24 mouse cellular contexts compared by ENCODE assay signal in genomic region chr17:78449635-78450197, GRCm38 (mm10). TPM values are rescaled to one million over a fixed set of nuclear protein-coding genes. Genes with fewer than 3 reads are reported as not detected.
DNase-seq lines count a peak whose midpoint lies in the region; ATAC-seq and TF ChIP-seq lines count a peak whose summit lies in the region.
"Had no signal": no experiment of that assay in that cellular context is flagged by ENCODE, and none has a peak within 500 bp of the region (broad histone marks: within the 10 kb centered on the region; RNA-seq: fewer than 3 reads in every experiment).

No protein-coding gene starts in this region.

- H3K27ac ChIP-seq in lung, postnatal 0 days (ENCODE audit: low read length): no peak overlapping the region
- no peak overlapping the region for H3K27ac ChIP-seq in embryonic facial prominence, embryonic 14.5 days (replicated peaks; ENCODE audit: low read depth, low read length)
- no peak overlapping the region for H3K27ac ChIP-seq in layer of hippocampus, adult 2 months
- no peak overlapping the region for H3K27ac ChIP-seq in hindbrain, embryonic 12.5 days
- H3K27ac ChIP-seq: heart, embryonic 10.5 days; hindbrain, embryonic 15.5 days; liver, embryonic 13.5 days; lung, embryonic 15.5 days; midbrain, embryonic 12.5 days had no signal

- peak; percentile 55 for DNase-seq in heart, adult 11 months
- no peak for DNase-seq in heart, adult 9 months (ENCODE audit: low spot score in 2 of 2)
- DNase-seq in lung, postnatal 36 days: peak; percentile 23
- no peak for DNase-seq in lung, postnatal 0 days (ENCODE audit: low spot score)
- DNase-seq in embryo, embryonic 10 days (ENCODE audit: low spot score): peak; percentile 22
- peak; percentile 46 for DNase-seq in embryonic facial prominence, embryonic 14.5 days (ENCODE audit: low spot score)
- no peak for DNase-seq in layer of hippocampus, adult 2 months (ENCODE audit: low spot score in 2 of 2)
- DNase-seq: adrenal gland, postnatal 10 days; cerebellum, adult 18-20 months; cerebellum, postnatal 14 days; forebrain, postnatal 0 days; heart, postnatal 4 days; liver, embryonic 13.5 days; retina, postnatal 1 day; thymus, postnatal 25 days had no signal

- no peaks in the 10 kb centered on the region for H3K27me3 ChIP-seq in lung, postnatal 0 days (replicated peaks; ENCODE audit: insufficient read depth, low read length)
- no peaks in the 10 kb centered on the region for H3K27me3 ChIP-seq in embryonic facial prominence, embryonic 14.5 days (replicated peaks; ENCODE audit: control insufficient read depth, insufficient read depth, low read length)
- no peaks in the 10 kb centered on the region for H3K27me3 ChIP-seq in hindbrain, embryonic 12.5 days
- H3K27me3 ChIP-seq: hindbrain, embryonic 15.5 days; liver, embryonic 13.5 days; lung, embryonic 15.5 days; midbrain, embryonic 12.5 days had no signal

- no peak overlapping the region for H3K4me3 ChIP-seq in lung, postnatal 0 days (ENCODE audit: low read depth, low read length)
- no peak overlapping the region for H3K4me3 ChIP-seq in embryonic facial prominence, embryonic 14.5 days (ENCODE audit: low read depth, low read length)
- no peak overlapping the region for H3K4me3 ChIP-seq in layer of hippocampus, adult 2 months
- H3K4me3 ChIP-seq in hindbrain, embryonic 12.5 days: no peak overlapping the region
- H3K4me3 ChIP-seq: heart, embryonic 10.5 days; hindbrain, embryonic 15.5 days; liver, embryonic 13.5 days; lung, embryonic 15.5 days; midbrain, embryonic 12.5 days had no signal

- no peak for TF ChIP-seq EP300 in lung, postnatal 0 days (IDR thresholded peaks at IDR 0.05)

- 48% methylated on average over 13 of the region's 13 CpGs for WGBS in lung, postnatal 0 days
- WGBS in embryonic facial prominence, embryonic 14.5 days: 37% methylated on average over 13 of the region's 13 CpGs
- whole genome bisulfite sequencing in hindbrain, embryonic 12.5 days: 59% methylated on average over 13 of the region's 13 CpGs

- no peak overlapping the region for H3K4me2 ChIP-seq in lung, postnatal 0 days (replicated peaks; ENCODE audit: low read depth, low read length)
- no peak overlapping the region for H3K4me2 ChIP-seq in embryonic facial prominence, embryonic 14.5 days (ENCODE audit: low read depth, low read length)
- H3K4me2 ChIP-seq in hindbrain, embryonic 12.5 days (replicated peaks): no peak overlapping the region
- H3K4me2 ChIP-seq: hindbrain, embryonic 15.5 days; liver, embryonic 13.5 days; lung, embryonic 15.5 days; midbrain, embryonic 12.5 days had no signal

- no peaks in the 10 kb centered on the region for H3K36me3 ChIP-seq in lung, postnatal 0 days (ENCODE audit: insufficient read depth, low read length)
- H3K36me3 ChIP-seq in embryonic facial prominence, embryonic 14.5 days (ENCODE audit: control insufficient read depth, insufficient read depth, low read length): no peaks in the 10 kb centered on the region
- H3K36me3 ChIP-seq in hindbrain, embryonic 12.5 days: no peaks in the 10 kb centered on the region
- H3K36me3 ChIP-seq: heart, embryonic 10.5 days; hindbrain, embryonic 15.5 days; liver, embryonic 13.5 days; lung, embryonic 15.5 days; midbrain, embryonic 12.5 days had no signal

- no peak for ATAC-seq in lung, postnatal 0 days
- peak; percentile 75; the same call in 1 of the 2 replicates for ATAC-seq in embryonic facial prominence, embryonic 14.5 days (ENCODE audit: low read depth)
- no peak for ATAC-seq in hindbrain, embryonic 12.5 days (ENCODE audit: low FRiP score)
- ATAC-seq: activated CD4-positive, CD25-positive, alpha-beta regulatory T cell, adult 4 months; forebrain, postnatal 0 days; intestine, embryonic 16.5 days had no signal

- no peak for TF ChIP-seq CTCF in lung, postnatal 0 days (IDR thresholded peaks at IDR 0.05)
- no peak for TF ChIP-seq CTCF in layer of hippocampus, adult 2 months (conservative IDR thresholded peaks at IDR 0.05)

- no peaks in the 10 kb centered on the region for H3K4me1 ChIP-seq in lung, postnatal 0 days (ENCODE audit: insufficient read depth, low read depth, low read length)
- no peaks in the 10 kb centered on the region for H3K4me1 ChIP-seq in embryonic facial prominence, embryonic 14.5 days (ENCODE audit: control insufficient read depth, insufficient read depth, low read length)
- no peaks in the 10 kb centered on the region for H3K4me1 ChIP-seq in hindbrain, embryonic 12.5 days
- H3K4me1 ChIP-seq: hindbrain, embryonic 15.5 days; liver, embryonic 13.5 days; lung, embryonic 15.5 days; midbrain, embryonic 12.5 days had no signal

- H3K9ac ChIP-seq in lung, postnatal 0 days (replicated peaks; ENCODE audit: low read depth): no peak overlapping the region
- no peak overlapping the region for H3K9ac ChIP-seq in embryonic facial prominence, embryonic 14.5 days (ENCODE audit: low read depth, low read length)
- H3K9ac ChIP-seq in hindbrain, embryonic 12.5 days: no peak overlapping the region
- H3K9ac ChIP-seq: forebrain, postnatal 0 days; hindbrain, embryonic 15.5 days; liver, embryonic 13.5 days; lung, embryonic 15.5 days; midbrain, embryonic 12.5 days had no signal

- no peaks in the 10 kb centered on the region for H3K9me3 ChIP-seq in lung, postnatal 0 days (ENCODE audit: low read length)
- no peaks in the 10 kb centered on the region for H3K9me3 ChIP-seq in embryonic facial prominence, embryonic 14.5 days (ENCODE audit: control insufficient read depth, low read length)
- no peaks in the 10 kb centered on the region for H3K9me3 ChIP-seq in hindbrain, embryonic 12.5 days (replicated peaks)
- H3K9me3 ChIP-seq: heart, embryonic 10.5 days; hindbrain, embryonic 15.5 days; liver, embryonic 13.5 days; lung, embryonic 15.5 days; midbrain, embryonic 12.5 days had no signal

RNA-seq across cellular contexts. Expression of gene Fez2, which starts 31.8 kb away (rescaled TPM):
- 39.2 and 39.6 TPM in 2 replicates for polyA plus RNA-seq in lung, postnatal 0 days (2015; fragmentation: Nextera tagmentation; extraction: Ambion mirVana)
- polyA plus RNA-seq in embryonic facial prominence, embryonic 14.5 days (2014; fragmentation: Nextera tagmentation; extraction: Ambion mirVana): 43.2 and 54.0 TPM in 2 replicates
- 10 to 100 TPM; 30.9 to 32.1 TPM for total RNA-seq in layer of hippocampus, adult 2 months (2021)
- polyA plus RNA-seq in hindbrain, embryonic 12.5 days (2016; fragmentation: Nextera tagmentation; extraction: Ambion mirVana): 44.8 and 48.9 TPM in 2 replicates

RNA-seq across cellular contexts. Expression of gene Vit, which starts 58.1 kb away (rescaled TPM):
- 0.69 TPM in 2 replicates for polyA plus RNA-seq in lung, postnatal 0 days (2015; fragmentation: Nextera tagmentation; extraction: Ambion mirVana)
- 0.81 and 1.7 TPM in 2 replicates for polyA plus RNA-seq in embryonic facial prominence, embryonic 14.5 days (2014; fragmentation: Nextera tagmentation; extraction: Ambion mirVana)
- total RNA-seq in layer of hippocampus, adult 2 months (2021): 1 to 10 TPM; 4.6 to 6.3 TPM
- polyA plus RNA-seq in hindbrain, embryonic 12.5 days (2016; fragmentation: Nextera tagmentation; extraction: Ambion mirVana): 15.9 and 17.8 TPM in 2 replicates
- total RNA-seq: ES-E14; monocyte, adult 5-6 weeks had no signal
- polyA plus RNA-seq: activated CD4-positive, CD25-positive, alpha-beta regulatory T cell, adult 4 months had no signal

Comparison
In these comparisons a context has a peak if more than half of its experiments do, and no peak if none do; other contexts are left out.
1. DNase-seq: peak in heart, adult 11 months (single experiment), lung, postnatal 36 days (single experiment), embryo, embryonic 10 days (single experiment) and embryonic facial prominence, embryonic 14.5 days (single experiment); none in heart, adult 9 months (0 of 2), lung, postnatal 0 days (single experiment) and layer of hippocampus, adult 2 months (0 of 2).